Mouse (Mus musculus) cerebellum, postnatal 4 days (tissue): ENCODE data around the gene Smad3.

Experiments
- DNase-seq, 2 experiments: peaks; one replicate each; pipeline ENCODE4 v3.0.0; 2022; ENCODE audit warnings: low spot score in 2 of 2, mixed read lengths in 1 of 2

The Smad3 gene

DNA sequence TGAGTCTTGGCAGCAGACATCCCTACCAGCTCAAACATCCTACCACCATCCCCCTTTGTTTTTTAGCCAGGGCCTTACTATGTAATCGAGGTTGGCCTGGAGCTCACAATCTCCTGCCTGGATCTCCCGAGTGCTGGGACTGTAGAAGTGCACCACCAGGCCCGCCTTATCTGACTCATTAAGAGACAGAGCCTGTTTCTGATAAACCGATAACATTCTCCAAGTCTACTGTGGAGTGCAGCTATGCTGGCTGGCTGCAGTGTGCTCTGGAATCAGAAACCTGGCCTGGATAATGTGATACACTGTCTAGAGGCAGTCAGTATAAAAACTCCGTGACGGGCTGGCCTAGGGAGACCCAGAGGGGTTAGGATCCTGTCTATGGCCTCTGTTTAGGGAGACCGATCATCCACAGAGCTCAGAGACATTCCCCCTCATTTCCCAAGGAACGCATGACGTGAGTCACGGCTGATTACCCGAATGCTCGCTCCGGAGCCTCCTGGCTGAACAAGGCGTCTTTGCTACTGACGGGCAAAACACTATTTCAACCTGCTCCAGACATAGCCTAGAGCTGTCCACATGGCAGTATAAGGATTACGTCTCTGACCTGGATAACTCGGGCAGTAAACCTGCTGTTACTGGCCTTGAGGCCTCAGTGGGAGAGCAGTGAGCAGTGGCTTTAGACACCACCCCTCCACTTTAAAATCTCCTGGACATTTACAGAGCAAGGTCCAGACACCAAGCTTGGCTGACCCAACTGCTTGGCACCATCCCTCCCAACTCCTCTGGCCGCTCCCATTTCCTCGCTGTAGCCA is 11.8 kb downstream of the Smad3 start:
- DNase-seq, result no peak

DNA sequence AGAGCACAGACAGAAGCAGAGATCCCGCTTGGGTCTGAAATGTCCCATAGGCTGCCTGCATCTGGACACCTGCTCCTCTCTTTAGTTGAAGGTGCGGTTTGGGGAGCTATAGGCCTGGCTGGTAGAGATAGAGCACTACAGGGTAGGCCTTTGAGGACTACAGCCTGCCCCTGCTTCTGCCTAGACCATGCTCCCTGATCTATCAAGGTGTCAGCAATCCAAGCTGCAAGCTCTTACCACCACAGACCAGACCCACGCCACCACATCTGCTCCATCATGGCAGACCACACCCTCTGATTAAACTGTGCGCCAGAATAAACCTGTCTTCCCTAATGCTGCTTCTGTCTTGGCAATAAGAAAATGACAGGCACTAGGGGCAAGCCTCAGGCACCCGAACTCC is 13.2 kb downstream of the Smad3 start:
- DNase-seq, result no peak

DNA sequence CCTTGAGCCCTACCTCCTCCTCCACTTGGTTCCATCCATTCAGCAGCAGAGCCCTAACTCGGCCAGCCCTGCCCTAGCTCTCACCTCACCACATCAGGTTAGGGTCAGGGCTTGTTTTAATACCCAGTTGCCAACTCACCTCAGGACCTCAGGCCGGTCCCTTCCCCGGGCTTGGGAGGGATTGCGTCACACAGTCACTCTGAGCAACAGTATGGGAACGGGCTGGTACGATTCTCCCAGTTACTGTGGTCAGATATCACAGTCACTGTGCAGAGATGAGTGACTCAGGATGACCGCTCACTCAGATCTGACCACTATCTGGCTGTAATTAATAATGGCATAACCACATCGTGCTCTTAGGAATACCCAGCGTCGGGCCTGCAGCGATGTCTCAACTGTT is 14.0 kb downstream of the Smad3 start:
- no peak for DNase-seq

DNA sequence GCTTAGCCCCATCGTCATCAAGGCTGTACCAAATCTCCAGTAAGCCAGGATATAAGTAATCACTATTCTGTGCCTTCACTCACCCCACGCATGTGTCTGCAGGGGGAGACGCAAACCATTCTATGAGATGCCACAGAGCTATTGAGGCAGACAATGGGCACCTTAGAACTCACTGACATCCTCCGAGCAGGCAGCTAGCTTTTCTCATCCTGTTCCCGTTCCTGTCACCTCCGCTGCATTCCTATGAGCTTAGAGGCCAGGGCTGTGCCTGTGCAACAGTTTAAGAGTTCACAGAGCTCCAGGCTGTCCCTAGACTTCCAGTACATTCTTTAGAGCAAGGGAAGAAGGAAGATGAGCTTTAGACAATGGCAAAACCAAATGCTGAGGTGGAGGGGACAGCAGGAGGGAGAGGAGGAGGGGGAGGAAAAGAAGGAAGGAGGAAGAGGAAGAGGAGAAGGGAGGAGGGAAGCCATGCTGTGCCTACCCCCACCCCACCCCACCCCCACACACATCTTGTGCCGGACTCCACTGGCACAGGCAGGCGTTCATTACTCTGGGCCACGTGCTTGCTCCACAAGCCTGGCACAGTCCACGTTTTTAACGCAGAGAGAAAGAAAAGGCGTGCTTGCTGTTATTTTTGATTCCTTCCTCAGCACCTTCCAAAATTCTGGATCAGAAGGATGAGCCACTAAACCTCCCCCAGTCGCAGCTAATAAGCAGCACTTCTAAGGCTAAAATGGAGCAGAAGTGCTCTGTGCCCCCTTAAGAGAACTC is 14.7 kb downstream of the Smad3 start:
- DNase-seq, result no peak

DNA sequence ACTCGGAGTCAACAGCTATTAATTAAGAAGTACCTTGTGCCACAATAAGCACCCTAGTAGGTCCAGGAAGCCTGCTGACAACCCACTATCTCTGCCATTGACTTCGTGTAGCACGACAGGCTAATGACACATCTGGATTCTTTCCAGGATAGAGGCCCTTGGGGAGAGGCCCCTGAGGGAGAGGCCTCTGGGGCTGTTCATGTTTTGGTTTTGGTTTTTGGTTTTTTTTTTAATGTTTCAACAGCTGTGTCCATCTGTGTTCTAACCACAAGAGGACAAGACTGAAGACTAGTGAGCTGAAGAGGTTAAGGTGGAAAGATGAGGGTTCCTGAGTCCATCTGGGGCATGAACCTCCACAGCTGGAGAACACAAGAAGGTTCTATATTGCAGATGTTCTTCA is 15.5 kb downstream of the Smad3 start:
- DNase-seq, result no peak

DNA sequence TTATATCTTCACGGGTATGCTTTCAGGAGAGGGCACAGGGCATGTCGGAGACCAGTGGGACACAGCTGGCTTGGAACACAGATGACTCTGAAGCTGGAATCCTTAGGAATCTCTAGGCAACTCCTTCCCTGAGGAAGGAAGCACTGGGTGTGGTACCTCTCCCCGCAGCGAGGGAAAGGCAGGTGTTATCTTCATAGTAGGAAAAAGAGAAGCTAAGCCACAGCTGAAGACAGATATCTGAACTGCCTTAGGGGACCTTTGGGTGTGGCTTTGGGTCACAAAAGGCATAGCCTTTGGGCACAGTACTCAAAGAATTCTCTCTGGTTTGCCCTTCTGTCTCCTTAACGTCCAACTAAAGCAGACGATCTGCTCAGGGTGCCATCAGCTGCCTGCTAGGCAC is 16.0 kb downstream of the Smad3 start:
- no peak for DNase-seq

DNA sequence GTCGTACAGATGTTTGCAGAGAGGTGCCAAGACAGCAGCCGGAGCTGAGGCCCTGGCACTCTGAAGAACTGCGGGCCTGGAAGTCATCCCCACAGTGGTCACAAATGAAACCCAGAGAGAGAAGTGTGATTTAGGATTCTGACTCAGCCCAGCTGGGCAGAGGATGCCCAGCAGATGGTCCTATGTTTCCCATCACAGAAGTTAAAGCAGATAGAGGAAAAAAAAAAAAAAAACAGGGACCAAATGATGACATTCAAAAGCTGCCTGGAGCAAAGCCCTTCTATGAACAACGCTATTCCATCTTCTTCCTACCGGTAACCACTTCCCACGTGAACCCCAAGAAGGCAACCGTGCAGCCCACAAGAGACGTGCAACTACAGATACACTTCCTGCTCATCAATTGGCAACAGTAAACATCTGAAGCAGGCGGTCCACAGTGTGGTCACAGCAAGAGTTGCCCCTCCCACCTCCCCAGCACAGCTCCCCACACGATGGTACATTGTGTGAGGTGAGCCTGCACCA is 17.4 kb downstream of the Smad3 start:
- no peak for DNase-seq

DNA sequence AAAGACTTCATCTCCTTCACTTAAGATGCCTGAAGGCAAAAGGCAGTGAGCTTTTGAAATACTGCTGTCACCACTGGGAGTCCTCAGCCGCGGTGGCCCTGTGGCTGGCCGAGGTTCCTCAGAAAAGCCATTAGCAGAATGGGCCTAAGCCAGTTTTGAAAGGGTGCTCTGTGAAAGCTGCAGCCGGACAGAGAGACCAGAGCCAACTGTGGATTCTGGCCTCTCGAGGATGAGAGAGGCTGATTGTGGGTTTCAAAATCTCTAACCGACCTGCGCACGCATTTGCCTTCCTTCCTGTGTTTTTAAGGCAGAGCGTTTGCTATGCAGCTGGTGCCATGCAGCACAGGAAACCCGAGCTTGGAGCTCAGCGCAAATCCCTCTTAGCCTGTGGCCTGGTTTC is 19.0 kb downstream of the Smad3 start:
- no peak for DNase-seq

DNA sequence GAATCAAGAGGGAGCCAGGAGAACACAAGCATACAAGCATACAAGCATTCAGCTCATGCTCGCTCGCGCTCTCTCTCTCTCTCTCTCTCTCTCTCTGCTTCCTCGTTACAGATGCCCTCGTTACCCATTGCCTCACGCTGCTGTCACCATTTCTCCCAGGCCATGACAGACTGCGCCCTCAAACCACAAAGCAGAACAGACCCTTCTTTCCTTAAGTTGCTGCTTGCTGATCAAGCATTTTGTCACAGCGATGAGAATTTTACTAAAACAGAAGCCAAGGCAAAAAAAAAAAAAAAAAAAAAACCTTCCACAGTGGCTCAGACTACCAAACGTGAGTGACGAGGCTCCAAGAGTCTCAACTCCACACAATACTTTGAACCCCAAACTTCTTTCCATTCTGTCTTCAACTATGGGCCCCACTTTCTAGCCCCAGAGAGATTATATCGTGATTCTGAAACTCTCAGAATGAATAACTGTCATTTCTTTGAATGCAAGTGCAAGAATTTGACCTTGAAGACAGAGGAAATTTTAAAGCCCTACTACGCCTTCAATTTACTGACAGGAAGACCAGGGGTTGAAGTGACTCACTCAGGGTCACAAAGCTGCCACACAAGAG is 19.6 kb downstream of the Smad3 start:
- DNase-seq, result no peak

DNA sequence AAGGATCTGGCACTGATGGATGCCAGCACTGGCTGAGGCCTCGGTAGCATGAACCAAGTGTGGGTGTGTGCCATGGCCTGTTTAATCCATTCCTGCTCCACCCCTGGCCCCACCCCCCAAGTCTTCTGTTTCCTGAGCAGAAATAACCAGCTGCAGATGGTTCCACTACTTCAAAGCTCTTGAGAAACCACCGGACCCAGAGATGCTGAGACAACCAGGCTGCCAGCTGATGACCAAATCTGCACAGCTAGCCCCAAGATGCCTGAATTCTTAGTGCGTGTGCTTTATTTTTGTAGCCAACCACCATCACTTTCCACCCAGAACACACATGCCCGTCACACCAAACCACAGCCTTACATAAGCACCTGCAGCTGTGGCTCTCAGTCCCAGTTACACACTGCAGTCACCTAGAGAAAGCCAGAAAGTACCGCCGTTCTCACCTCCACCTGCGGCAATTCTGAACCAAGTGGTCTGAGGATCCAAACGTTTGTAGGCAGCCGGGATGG is 20.3 kb downstream of the Smad3 start:
- DNase-seq, result no peak

DNA sequence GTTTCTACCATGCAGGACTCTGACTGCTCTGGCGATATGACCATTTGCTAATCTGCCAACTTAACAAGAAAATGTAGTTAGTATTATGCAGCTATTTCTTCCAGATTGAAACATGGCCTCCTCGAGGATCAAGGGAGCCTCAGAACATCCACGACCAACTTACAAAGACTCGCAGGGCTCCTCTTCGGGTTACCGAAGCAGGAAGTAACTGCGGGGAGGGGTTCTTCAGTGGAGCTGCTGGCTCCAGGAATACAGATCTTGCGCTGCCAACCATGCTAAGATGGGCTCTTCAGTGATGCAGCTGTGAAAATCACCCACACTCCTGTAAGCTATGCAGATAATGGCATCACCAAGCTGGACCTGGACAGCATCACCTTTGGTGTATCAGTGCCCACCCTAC is 23.5 kb downstream of the Smad3 start:
- DNase-seq, result no peak

DNA sequence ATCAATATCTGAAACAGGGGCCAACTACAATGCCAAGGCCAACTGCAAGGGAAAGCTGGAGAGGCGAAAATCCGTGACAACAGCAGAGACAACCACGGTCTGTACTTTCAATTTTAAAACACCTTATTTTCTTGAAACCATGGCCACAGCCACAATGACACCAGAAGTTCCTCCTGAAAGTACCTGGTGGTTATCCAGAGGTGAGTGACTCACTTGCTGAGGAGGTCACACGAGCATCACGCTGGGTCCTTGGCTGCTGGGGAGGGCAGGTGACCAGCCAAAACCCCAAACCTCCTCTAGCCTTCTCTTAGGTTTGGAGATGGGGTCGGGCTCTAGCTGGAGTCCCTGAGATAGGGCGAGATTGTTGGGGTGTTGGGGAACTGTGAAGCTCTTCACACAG is 25.1 kb downstream of the Smad3 start:
- DNase-seq, result no peak

DNA sequence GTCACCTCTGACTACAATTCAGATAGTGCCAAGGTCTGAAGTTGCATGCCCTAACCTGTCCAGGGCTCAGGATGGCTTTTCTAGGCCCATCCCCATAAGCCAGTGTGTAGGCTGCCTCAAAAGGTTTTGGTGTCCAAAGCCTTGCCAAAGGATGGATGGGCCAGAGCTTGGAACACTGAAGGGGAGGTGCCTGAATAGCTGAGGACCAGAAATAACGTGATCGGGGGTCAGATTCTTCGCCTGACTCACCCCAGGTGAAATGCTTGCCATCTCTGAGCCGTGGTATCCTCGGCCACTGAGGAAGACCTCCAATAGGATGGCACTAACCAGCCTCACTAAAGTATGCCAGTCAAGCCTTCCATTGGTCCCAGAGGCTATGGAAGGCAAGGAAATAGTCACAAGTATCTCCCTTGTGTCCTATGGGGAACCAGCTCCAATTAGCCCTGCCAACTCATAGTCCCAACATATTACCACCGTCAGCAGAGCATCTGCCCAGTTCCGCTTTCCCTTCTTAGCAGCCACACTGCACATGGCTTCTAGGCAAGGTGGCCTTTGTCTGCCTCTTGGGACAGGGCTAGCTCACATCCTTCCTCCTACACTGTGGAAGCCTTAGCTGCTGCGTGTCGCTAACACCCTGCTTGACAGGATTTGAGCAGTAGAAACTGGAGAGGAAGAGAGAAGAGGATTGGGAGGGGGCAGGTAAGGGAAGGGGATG is 26.5 kb downstream of the Smad3 start:
- no peak for DNase-seq

DNA sequence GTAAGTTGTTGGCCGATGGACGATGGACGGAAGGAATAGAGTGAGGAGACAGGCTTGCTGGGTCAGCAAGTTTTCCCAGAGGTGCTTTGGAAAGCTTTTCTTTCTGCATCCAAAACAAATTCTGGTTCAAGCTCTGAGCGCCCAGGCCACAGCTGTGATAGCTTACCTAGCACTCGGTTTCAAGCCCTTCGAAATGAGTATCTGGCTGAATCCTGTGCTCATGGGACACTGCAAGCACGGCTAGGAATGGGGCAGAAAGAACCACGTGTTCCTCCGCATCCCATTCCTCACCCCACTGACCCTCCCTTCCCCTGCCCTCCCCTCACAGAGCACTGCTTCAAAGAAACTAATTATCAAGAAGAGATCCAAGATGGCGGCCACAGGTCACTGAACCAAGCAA is 28.8 kb downstream of the Smad3 start:
- DNase-seq, result no peak

DNA sequence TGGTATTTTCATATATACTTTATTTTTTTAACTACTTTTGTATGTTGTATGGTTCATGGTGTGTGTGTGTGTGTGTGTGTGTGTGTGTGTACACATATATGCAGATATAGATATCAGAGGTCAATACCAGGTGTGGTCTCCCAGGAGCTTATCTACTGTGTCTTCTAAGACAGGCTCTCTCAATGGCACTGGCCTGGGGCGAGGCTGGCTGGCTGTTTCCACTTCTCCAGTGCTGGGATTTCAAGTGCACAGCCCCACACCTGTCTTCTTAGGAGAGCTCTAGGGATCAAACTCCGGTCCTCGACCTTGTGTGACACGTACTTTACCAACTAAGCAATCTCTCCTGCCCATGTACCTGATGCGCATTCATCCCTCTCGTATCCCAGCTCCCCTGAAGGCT is 30.7 kb downstream of the Smad3 start:
- no peak for DNase-seq

DNA sequence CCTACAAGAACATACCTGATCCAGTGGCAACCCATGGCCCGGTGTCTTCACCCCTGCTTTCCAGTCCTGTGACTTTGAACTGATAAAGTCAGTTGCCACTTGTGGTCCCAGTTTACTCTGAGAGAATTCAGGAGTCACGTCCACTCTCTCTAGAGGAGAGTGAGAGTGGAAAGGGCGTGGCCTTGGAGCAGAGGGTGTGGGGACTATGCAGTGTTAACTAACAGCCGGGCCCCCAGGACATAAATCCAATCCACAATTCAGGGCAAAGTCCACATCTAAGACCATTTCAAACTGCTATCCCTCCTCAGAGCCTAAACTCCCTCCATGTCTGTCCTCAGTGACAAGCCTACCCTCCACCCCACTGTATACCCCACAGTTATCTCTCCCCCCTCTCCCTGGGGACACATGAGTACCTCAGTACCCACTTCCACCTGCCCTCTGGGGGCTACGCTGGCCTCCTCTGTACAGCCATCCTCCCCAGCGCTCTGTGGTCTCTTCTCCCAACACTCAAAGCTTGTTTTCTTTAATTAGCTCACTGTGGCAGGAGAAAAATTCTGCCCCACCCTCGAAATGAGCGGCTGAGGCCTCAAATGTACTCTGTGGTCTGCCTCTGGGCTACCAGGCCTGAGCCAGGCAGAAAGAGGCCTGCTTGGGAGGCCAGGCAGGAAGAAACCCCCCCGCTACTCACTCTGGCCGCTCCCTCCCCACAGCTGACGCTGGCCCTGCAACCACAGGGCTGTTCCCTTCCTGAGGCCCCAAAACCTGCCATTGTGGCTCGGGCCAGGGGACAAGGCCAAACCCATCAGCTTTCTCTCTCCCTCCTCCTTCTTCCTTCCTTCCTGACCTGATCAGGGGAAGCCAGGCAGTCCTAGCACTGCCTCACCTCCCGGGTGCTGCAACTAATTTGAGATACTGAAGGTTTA is 31.4 kb downstream of the Smad3 start:
- DNase-seq, result no peak

DNA sequence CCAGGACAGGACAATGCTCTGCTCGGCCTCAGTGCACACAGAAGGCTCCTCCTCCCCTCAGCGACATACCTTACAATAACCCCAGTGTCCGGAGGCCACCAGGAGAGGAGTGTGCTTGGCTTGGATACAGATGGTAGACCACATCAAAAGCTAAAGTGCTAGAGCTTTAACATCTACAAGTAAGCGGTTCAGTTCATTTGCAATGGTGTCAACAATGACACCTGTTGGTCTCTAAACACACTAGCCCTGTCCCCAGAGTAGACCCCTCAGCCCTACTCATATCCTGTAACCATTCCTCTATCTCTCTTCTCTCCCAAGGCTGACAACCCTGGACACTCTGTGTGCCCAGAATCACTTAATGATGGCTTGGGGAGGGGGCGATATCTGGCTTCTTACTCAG is 33.0 kb downstream of the Smad3 start:
- no peak for DNase-seq

DNA sequence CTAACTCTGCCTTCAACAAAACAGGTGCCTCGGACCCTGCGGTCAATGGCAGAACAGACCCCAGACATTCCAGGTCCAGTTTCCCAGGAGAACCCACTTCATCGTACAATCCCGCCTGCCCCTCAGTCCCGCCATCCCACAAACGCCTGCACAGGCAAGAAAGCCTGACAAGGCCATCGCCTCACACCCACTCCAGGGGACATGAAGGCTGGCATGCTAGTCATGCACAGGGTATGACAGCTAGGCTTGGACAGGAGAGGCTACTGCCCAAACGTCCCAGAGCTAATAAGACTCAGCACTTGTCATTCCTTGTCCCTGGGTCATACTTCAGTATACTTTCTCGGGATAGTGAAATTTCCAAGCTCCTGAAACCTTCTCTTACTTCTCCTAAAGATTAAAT is 34.9 kb downstream of the Smad3 start:
- no peak for DNase-seq

DNA sequence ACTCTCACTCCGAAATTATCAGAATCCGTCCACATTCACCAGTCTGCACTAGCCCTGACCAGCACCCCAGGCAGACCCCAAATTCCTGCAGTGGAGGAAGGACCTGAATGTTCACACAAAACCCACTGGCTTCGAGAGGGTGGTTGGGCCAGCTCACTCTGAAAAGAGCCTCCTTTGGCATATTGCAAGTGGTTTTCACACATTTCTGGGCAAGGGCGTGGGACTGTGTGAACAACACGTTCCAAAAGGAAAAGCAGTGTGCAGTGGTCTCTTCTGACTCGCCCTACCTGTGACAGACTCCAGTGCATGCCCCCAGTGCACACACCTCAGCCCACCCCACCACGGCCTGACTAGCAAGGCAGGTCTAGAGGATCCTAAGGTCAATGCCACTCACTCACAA is 35.4 kb downstream of the Smad3 start:
- no peak for DNase-seq

DNA sequence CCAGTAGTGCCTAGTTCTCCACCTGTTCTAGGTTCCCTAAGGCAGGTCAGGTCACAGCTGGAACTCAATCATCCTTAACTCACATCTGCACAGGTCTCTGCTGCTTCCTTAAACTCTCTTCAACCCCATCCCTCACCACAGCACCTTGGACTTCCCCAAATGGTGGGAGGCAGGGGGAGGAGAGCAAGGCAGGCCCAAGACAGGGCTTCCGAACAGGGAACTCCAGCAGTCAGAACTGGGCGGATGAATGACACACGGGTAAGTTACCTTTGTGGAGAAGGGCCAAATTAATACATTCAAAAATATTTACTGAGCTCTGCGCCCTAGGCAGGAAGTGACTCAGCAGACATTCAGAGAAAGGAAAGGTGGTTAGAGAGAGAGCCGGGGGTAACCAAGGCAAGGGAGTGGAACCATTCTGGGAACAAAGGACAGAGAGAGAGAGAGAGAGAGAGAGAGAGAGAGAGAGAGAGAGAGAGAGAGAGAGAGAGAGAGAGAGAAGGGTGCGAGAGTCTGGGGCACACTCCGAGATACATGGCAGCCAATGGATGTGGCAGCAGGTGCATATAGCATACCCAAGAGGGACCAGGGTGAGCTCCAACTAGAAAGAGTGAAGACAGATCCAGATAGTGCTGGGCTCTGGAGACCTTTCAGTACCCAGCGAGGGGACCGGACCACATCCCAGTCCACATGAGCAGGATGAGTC is 36.1 kb downstream of the Smad3 start:
- no peak for DNase-seq
